Mouse (Mus musculus) bone marrow, adult 2 months (tissue): ENCODE measurements around the gene Ppargc1a.

Source experiments
- CTCF ChIP-seq: fragments of 200-500 bp; IDR thresholded peaks from 2 replicates; pipeline ENCODE4 v1.5.1; 2011; ENCODE audit warnings: low read length, control low read depth; ENCODE audit not compliant: control insufficient read depth, insufficient read depth
- POLR2A ChIP-seq: fragments of 200-500 bp; IDR thresholded peaks from 2 replicates; pipeline ENCODE4 v1.6.1; 2011; ENCODE audit warnings: low read depth, mild to moderate bottlenecking, control low read depth, low read length, borderline replicate concordance; ENCODE audit not compliant: control insufficient read depth

- TF ChIP-seq CTCF, result no peak
- TF ChIP-seq POLR2A, result no peak
These were observed 26.0 kb downstream of the Ppargc1a start for GRCm38 (mm10) chr5:51541557-51541956.
